Comparison of ENCODE assay signal across 10 mouse cellular contexts in genomic region chr8:91711981-91712598, GRCm38 (mm10).
DNase-seq lines count a peak whose midpoint lies in the region; ATAC-seq and TF ChIP-seq lines count a peak whose summit lies in the region.
"Had no signal": no experiment of that assay in that cellular context is flagged by ENCODE, and none has a peak within 500 bp of the region (broad histone marks: within the 10 kb centered on the region; RNA-seq: fewer than 3 reads in every experiment).

No protein-coding gene starts in this region.

- no peaks in the 10 kb centered on the region for H3K36me3 ChIP-seq in heart, embryonic 10.5 days
- H3K36me3 ChIP-seq in lung, embryonic 14.5 days (ENCODE audit: insufficient read depth) = no peaks in the 10 kb centered on the region
- H3K36me3 ChIP-seq in stomach, embryonic 16.5 days (ENCODE audit: control insufficient read depth, insufficient read depth, low read length) = no peaks in the 10 kb centered on the region

- DNase-seq in heart, embryonic 10.5 days (ENCODE audit: low spot score) = no peak
- no peak for DNase-seq in heart, adult 11 months
- peak; percentile 7 for DNase-seq in lung, embryonic 14.5 days
- no peak for DNase-seq in lung, postnatal 36 days
- peak; percentile 34 for DNase-seq in mesoderm, embryonic 11.5 days (ENCODE audit: low read depth, low spot score)
- no peak for DNase-seq in cerebellum, adult 18-20 months
- DNase-seq in thymus, postnatal 10 days (ENCODE audit: low spot score in 2 of 2) = no peak
- DNase-seq: lung, postnatal 10 days; thymus, adult 18-20 months had no signal

- no peak for ATAC-seq in lung, embryonic 14.5 days (ENCODE audit: insufficient read depth)
- no peak for ATAC-seq in stomach, embryonic 16.5 days (ENCODE audit: insufficient read depth, low FRiP score)

- no peak overlapping the region for H3K9ac ChIP-seq in lung, embryonic 14.5 days
- no peak overlapping the region for H3K9ac ChIP-seq in stomach, embryonic 16.5 days (ENCODE audit: low read length)

- H3K4me3 ChIP-seq in heart, embryonic 10.5 days = peak overlapping the region; percentile 54
- H3K4me3 ChIP-seq in lung, embryonic 14.5 days (ENCODE audit: low read depth, low read length) = no peak overlapping the region; the same call in 1 of the 2 replicates
- no peak overlapping the region for H3K4me3 ChIP-seq in stomach, embryonic 16.5 days (replicated peaks; ENCODE audit: low read length)

- H3K4me1 ChIP-seq in heart, embryonic 10.5 days = peaks cover 74% of the 10 kb centered on the region
- H3K4me1 ChIP-seq in lung, embryonic 14.5 days (ENCODE audit: insufficient read depth) = peaks cover 6% of the 10 kb centered on the region
- peaks cover 9% of the 10 kb centered on the region for H3K4me1 ChIP-seq in stomach, embryonic 16.5 days (ENCODE audit: control insufficient read depth, insufficient read depth, low read length)

- H3K9me3 ChIP-seq in heart, embryonic 10.5 days = no peaks in the 10 kb centered on the region
- no peaks in the 10 kb centered on the region for H3K9me3 ChIP-seq in lung, embryonic 14.5 days (ENCODE audit: low read depth, low read length)
- H3K9me3 ChIP-seq in stomach, embryonic 16.5 days (replicated peaks; ENCODE audit: control insufficient read depth, low read length) = no peaks in the 10 kb centered on the region

- WGBS in heart, embryonic 10.5 days = 14% methylated on average over 6 of the region's 6 CpGs
- 34% methylated on average over 6 of the region's 6 CpGs for WGBS in lung, embryonic 14.5 days
- 35% methylated on average over 6 of the region's 6 CpGs for WGBS in stomach, embryonic 16.5 days

- H3K4me2 ChIP-seq in lung, embryonic 14.5 days = no peak overlapping the region
- H3K4me2 ChIP-seq in stomach, embryonic 16.5 days (ENCODE audit: low read depth, low read length) = peak overlapping the region; percentile 58; the same call in 1 of the 2 replicates

- no peak for TF ChIP-seq CTCF in lung, embryonic 14.5 days (IDR thresholded peaks at IDR 0.05; ENCODE audit: low read depth)

- H3K27ac ChIP-seq in heart, embryonic 10.5 days = peak overlapping the region; percentile 90; the same call in 1 of the 2 replicates
- no peak overlapping the region for H3K27ac ChIP-seq in lung, embryonic 14.5 days (ENCODE audit: low read depth)
- no peak overlapping the region for H3K27ac ChIP-seq in stomach, embryonic 16.5 days (ENCODE audit: low read length)

- H3K27me3 ChIP-seq in heart, embryonic 10.5 days (ENCODE audit: insufficient read depth, poor library complexity, severe bottlenecking) = no peaks in the 10 kb centered on the region
- H3K27me3 ChIP-seq in lung, embryonic 14.5 days (ENCODE audit: insufficient read depth, low read length) = peaks cover 44% of the 10 kb centered on the region
- peaks cover 8% of the 10 kb centered on the region for H3K27me3 ChIP-seq in stomach, embryonic 16.5 days (ENCODE audit: control insufficient read depth, insufficient read depth, low read length)

Comparison
In these comparisons a context has a peak if more than half of its experiments do, and no peak if none do; other contexts are left out.
1. DNase-seq: peak in lung, embryonic 14.5 days (single experiment) and mesoderm, embryonic 11.5 days (single experiment); none in heart, embryonic 10.5 days (single experiment), heart, adult 11 months (single experiment), lung, postnatal 36 days (single experiment), cerebellum, adult 18-20 months (0 of 2) and thymus, postnatal 10 days (0 of 2).